Mouse (Mus musculus): ENCODE measurements at regions not wholly inside any gene's neighbourhood (a gene's known extent, or its start where the extent isn't known, plus 50 kb on each side); places are given as distances from the start of the nearest gene placed in this dataset.

GRCm38 (mm10) chr9:30523852-30524251, 96.9 kb downstream of the Snx19 start:
- no peak for DNase-seq (ENCODE audit: extremely low spot score, low spot score)

- no peak for DNase-seq (ENCODE audit: extremely low spot score, low spot score)
Measured at GRCm38 (mm10) chr9:30522595-30523350, 95.9 kb downstream of the Snx19 start.

- DNase-seq (ENCODE audit: extremely low spot score, low spot score), result no peak
Measured at GRCm38 (mm10) chr9:30521556-30522240, 94.8 kb downstream of the Snx19 start.

GRCm38 (mm10) chr9:30520853-30521439, 94.0 kb downstream of the Snx19 start:
- peak; percentile 44 for DNase-seq (ENCODE audit: extremely low spot score, low spot score)

- no peak for DNase-seq (ENCODE audit: extremely low spot score, low spot score)
Measured at GRCm38 (mm10) chr9:30520116-30520515, 93.2 kb downstream of the Snx19 start.

- no peak for DNase-seq (ENCODE audit: extremely low spot score, low spot score)
Measured at GRCm38 (mm10) chr9:30519231-30519630, 92.3 kb downstream of the Snx19 start.
